ENCODE assay signal across 8 mouse cellular contexts in the genomic region with DNA sequence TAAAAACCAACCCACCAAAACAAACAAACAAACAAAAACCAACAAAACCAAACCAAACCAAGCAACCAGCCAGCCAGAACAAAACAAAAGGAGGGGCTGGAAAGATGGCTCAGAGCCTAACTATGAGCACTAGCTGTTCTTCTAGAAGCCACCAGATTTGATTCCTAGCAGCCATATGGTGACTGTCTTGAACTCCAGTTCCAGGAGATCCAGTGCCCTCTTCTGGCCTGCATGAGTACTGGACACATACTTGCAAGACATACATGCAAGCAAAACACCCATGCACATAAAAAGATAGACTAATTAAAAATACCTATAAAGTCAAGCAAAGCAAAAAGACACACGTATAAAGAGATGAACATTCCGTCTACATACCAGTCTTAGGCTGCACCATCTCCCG. TPM values are rescaled to one million over a fixed set of nuclear protein-coding genes. Genes with fewer than 3 reads are reported as not detected.
A peak's percentile ranks its signal among the peaks of the same experiment; 100 is the strongest.
DNase-seq lines count a peak whose midpoint lies in the region; ATAC-seq and TF ChIP-seq lines count a peak whose summit lies in the region.

No protein-coding gene starts in this region.

- H3K4me3 ChIP-seq in liver, adult 2 months (ENCODE audit: insufficient read depth, low read depth, low read length), result no peak overlapping the region
- no peak overlapping the region for H3K4me3 ChIP-seq in liver, embryonic 12.5 days
- H3K4me3 ChIP-seq in embryonic facial prominence, embryonic 10.5 days, result no peak overlapping the region
- no peak overlapping the region for H3K4me3 ChIP-seq in intestine, embryonic 16.5 days (ENCODE audit: low read length)

- no peak overlapping the region for H3K9ac ChIP-seq in liver, adult 2 months (ENCODE audit: low read depth, low read length)
- H3K9ac ChIP-seq in liver, embryonic 12.5 days, result no peak overlapping the region
- no peak overlapping the region for H3K9ac ChIP-seq in intestine, embryonic 16.5 days (ENCODE audit: low read depth, low read length)

- no peak for TF ChIP-seq POLR2A in liver, adult 2 months (IDR thresholded peaks at IDR 0.05; ENCODE audit: extremely low read depth, insufficient read depth, low read length)

- no peaks in the 10 kb centered on the region for H3K79me2 ChIP-seq in liver, adult 2 months (ENCODE audit: control insufficient read depth, insufficient read depth, low read length)

- DNase-seq in cerebellum, postnatal 10 days, result peak; percentile 74 to 77
- DNase-seq in cerebellum, adult 9-10 months, result no peak
- DNase-seq in liver, adult 2 months (ENCODE audit: extremely low read depth, low read depth, low spot score), result peak; percentile 72
- peak; percentile 33 for DNase-seq in embryonic facial prominence, embryonic 10.5 days (ENCODE audit: low spot score)
- peak; percentile 35 for DNase-seq in mesoderm, embryonic 11.5 days (ENCODE audit: low read depth, low spot score)
- DNase-seq in left cerebral cortex, adult 8-10 months (ENCODE audit: low spot score in 2 of 2), result no peak

- no peaks in the 10 kb centered on the region for H3K36me3 ChIP-seq in liver, adult 2 months (ENCODE audit: control insufficient read depth, insufficient read depth, low read length)
- no peaks in the 10 kb centered on the region for H3K36me3 ChIP-seq in liver, embryonic 12.5 days
- no peaks in the 10 kb centered on the region for H3K36me3 ChIP-seq in embryonic facial prominence, embryonic 10.5 days (replicated peaks)
- H3K36me3 ChIP-seq in intestine, embryonic 16.5 days (ENCODE audit: control insufficient read depth, insufficient read depth, low read length), result no peaks in the 10 kb centered on the region

- H3K4me2 ChIP-seq in liver, embryonic 12.5 days, result no peak overlapping the region
- no peak overlapping the region for H3K4me2 ChIP-seq in intestine, embryonic 16.5 days (ENCODE audit: low read depth, low read length)

- H3K27me3 ChIP-seq in liver, adult 2 months (ENCODE audit: control insufficient read depth, insufficient read depth, low read length), result no peaks in the 10 kb centered on the region
- no peaks in the 10 kb centered on the region for H3K27me3 ChIP-seq in liver, embryonic 12.5 days (replicated peaks)
- no peaks in the 10 kb centered on the region for H3K27me3 ChIP-seq in embryonic facial prominence, embryonic 10.5 days (replicated peaks; ENCODE audit: low read depth, poor library complexity, severe bottlenecking)
- H3K27me3 ChIP-seq in intestine, embryonic 16.5 days (replicated peaks; ENCODE audit: control insufficient read depth, insufficient read depth, low read length), result no peaks in the 10 kb centered on the region

- H3K27ac ChIP-seq in liver, adult 2 months (replicated peaks; ENCODE audit: insufficient read depth, low read depth, low read length), result no peak overlapping the region
- no peak overlapping the region for H3K27ac ChIP-seq in liver, embryonic 12.5 days
- H3K27ac ChIP-seq in embryonic facial prominence, embryonic 10.5 days (replicated peaks), result no peak overlapping the region
- no peak overlapping the region for H3K27ac ChIP-seq in intestine, embryonic 16.5 days (ENCODE audit: low read length)

- WGBS in liver, adult 2 months, result 96% methylated on average over 3 of the region's 3 CpGs
- whole genome bisulfite sequencing in liver, embryonic 12.5 days (ENCODE audit: insufficient replicate concordance), result 74% methylated on average over 3 of the region's 3 CpGs
- 90% methylated on average over 3 of the region's 3 CpGs for WGBS in embryonic facial prominence, embryonic 10.5 days
- 92% methylated on average over 3 of the region's 3 CpGs for WGBS in intestine, embryonic 16.5 days

- no peaks in the 10 kb centered on the region; the same call in 1 of the 2 replicates for H3K9me3 ChIP-seq in liver, embryonic 12.5 days (replicated peaks)
- no peaks in the 10 kb centered on the region for H3K9me3 ChIP-seq in embryonic facial prominence, embryonic 10.5 days
- H3K9me3 ChIP-seq in intestine, embryonic 16.5 days (ENCODE audit: control insufficient read depth, low read length), result peaks cover 5% of the 10 kb centered on the region; the same call in 1 of the 2 replicates

- TF ChIP-seq CTCF in liver, adult 2 months (IDR thresholded peaks at IDR 0.05; ENCODE audit: low read depth, low read length), result peak; percentile 59

- no peak for ATAC-seq in liver, embryonic 12.5 days
- ATAC-seq in intestine, embryonic 16.5 days, result no peak

- no peaks in the 10 kb centered on the region for H3K4me1 ChIP-seq in liver, adult 2 months (ENCODE audit: control insufficient read depth, insufficient read depth, low read length)
- H3K4me1 ChIP-seq in liver, embryonic 12.5 days, result no peaks in the 10 kb centered on the region
- peaks cover 10% of the 10 kb centered on the region; the same call in 1 of the 2 replicates for H3K4me1 ChIP-seq in embryonic facial prominence, embryonic 10.5 days
- H3K4me1 ChIP-seq in intestine, embryonic 16.5 days (ENCODE audit: control insufficient read depth, insufficient read depth, low read length), result no peaks in the 10 kb centered on the region

RNA-seq across cellular contexts. Expression of a gene that starts 43.7 kb away (rescaled TPM):
- 77.3 and 102 TPM in 2 replicates for total RNA-seq in liver, adult 2 months (2014; rRNA removed)
- polyA plus RNA-seq in liver, adult 2 months (2012; rRNA removed), result 180 and 217 TPM in 2 replicates
- 17.9 and 18.2 TPM in 2 replicates for polyA plus RNA-seq in liver, embryonic 12.5 days (2016; fragmentation: Nextera tagmentation; extraction: Ambion mirVana)
- 21.3 and 26.4 TPM in 2 replicates for polyA plus RNA-seq in embryonic facial prominence, embryonic 10.5 days (2016; fragmentation: Nextera tagmentation; extraction: Ambion mirVana)
- polyA plus RNA-seq in intestine, embryonic 16.5 days (2015; fragmentation: Nextera tagmentation; extraction: Ambion mirVana), result 80.2 and 87.3 TPM in 2 replicates
- total RNA-seq in left cerebral cortex, adult 8-10 months (2022), result 1 to 10 TPM; 1.7 to 2.6 (median 2.2) TPM

RNA-seq across cellular contexts. Expression of a gene that starts 46.1 kb away (rescaled TPM):
- total RNA-seq in liver, adult 2 months (2014; rRNA removed), result 21.3 and 22.4 TPM in 2 replicates
- 12.6 and 14.7 TPM in 2 replicates for polyA plus RNA-seq in liver, adult 2 months (2012; rRNA removed)
- polyA plus RNA-seq in liver, embryonic 12.5 days (2016; fragmentation: Nextera tagmentation; extraction: Ambion mirVana), result 10.5 and 10.9 TPM in 2 replicates
- polyA plus RNA-seq in embryonic facial prominence, embryonic 10.5 days (2016; fragmentation: Nextera tagmentation; extraction: Ambion mirVana), result 14.8 and 15.2 TPM in 2 replicates
- 25.4 and 27.4 TPM in 2 replicates for polyA plus RNA-seq in intestine, embryonic 16.5 days (2015; fragmentation: Nextera tagmentation; extraction: Ambion mirVana)
- 10 to 100 TPM; 77.7 to 91.2 (median 80.0) TPM for total RNA-seq in left cerebral cortex, adult 8-10 months (2022)

Comparison
In these comparisons a context has a peak if more than half of its experiments do, and no peak if none do; other contexts are left out.
1. DNase-seq: peak in cerebellum, postnatal 10 days (2 of 2), liver, adult 2 months (single experiment), embryonic facial prominence, embryonic 10.5 days (single experiment) and mesoderm, embryonic 11.5 days (single experiment); none in cerebellum, adult 9-10 months (single experiment) and left cerebral cortex, adult 8-10 months (0 of 2).